Mouse (Mus musculus) ovary, postnatal 36 days (tissue): ENCODE measurements at regions not wholly inside any gene's neighbourhood (a gene's known extent, or its start where the extent isn't known, plus 50 kb on each side); places are given as distances from the start of the nearest gene placed in this dataset.

Experiments
- DNase-seq: peaks from one replicate; pipeline ENCODE4 v3.0.0; 2022; ENCODE audit warnings: low spot score, mixed read lengths

DNA sequence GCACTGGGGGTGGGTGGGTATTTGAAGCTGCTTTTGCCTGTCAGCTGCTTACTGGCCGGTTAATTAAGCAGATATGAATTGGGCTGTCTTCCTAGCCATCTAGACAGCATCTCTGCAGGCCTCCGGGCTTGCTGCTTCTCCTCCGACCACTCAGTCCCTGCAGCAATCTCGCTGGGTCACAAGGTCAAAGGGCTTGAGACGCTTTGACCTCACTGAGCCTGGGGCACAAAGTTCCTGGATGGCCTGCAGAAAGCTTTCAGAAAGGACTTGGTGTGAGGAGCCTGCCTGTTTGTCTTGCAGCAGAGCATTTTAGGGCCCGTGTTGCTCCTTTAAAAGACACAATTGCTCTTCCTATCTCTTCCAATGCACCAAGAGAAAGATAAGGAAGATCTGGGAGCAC is 83.7 kb upstream of the Ppp2r5a start:
- no peak for DNase-seq

DNA sequence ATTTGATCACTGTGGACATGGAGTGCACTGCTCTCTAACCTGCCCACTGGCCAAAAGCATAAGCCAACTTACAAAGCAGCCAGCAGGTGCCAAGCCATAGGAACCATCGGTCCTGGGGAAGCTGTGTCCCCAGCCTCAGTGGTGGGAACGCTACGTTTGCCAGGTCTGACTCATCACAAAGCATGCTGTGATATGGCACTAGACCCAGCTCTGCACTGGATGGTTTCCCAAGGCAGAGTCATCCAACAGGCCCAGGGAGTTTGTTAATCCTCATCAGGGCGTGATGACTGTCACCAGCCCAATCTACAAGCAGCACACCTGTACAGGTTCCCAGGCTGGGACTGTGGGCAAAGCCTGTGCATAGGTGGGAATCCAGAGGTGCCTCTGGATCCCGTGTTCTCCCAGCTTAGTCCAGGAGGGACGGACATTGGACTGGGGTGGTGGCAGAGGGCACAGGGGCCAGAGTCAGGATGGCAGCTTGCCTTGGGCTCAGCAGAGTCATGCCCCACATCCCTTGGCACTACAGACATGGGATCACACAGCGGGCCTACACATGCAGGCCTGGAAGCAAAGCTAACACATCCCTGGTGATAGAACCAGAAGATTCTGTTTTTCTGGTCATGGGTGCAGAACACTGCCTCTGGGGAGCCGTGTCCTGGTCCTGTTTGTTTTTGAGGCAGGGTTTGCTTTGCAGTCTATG is 81.8 kb upstream of the Ppp2r5a start:
- no peak for DNase-seq

DNA sequence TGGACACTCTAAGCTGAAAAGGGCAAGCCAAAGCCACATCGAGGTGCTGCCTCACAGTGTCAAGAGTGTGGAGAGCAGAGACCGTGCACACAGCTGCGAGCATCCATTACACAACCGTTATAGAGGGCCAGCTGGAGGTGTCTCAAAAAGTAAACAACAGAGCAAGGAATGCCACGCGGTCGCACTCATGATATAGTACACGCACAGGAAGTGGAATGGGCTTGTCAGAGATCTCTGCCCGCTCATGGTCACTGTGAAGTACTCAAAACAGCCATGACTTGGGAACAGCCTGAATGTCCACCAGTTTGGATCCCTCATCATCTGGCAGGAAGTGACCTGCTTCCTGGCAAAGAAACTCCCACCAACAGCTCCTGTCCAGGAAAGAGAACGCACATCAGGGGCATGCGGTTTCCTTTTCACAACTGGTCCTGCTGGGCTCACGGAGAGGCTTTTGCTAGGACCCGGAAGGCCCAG is 76.9 kb upstream of the Ppp2r5a start:
- DNase-seq = no peak

DNA sequence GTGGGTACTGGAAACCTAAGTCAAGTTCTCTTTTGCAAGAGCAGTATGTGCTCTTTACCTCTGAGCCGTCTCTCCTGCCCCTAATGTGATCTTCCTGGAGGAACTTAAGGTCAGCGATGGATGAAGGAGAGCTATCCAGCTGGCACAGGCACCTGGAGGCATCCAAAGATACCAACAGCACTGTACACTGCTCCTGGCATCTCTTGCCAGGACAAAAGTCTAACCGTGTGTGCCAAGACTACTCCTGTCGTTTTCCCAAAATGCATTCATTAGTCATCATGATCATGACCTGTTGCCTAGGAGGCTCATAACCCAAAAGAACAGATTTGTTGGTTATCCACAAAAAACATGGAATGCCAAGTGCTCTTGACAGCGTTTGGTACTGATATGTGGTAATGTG is 69.5 kb upstream of the Ppp2r5a start:
- DNase-seq = no peak

DNA sequence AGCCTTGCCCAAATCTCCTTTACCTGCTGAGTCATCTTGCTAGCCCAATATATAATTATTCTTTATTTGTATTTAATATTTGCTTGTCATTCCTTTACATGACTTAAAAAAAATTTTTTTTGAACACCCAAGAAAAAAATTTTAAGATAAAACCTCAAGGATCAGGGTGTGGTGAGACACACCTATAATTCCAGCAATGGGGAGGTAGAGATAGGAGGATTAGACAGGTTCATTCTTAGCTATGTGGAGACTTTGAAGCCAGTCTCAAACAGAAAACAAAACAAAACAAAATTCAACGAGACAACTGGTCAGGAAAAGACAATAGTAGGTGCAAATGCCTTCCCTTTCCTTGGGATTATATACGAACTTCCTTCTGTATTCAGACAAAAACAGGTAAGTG is 68.4 kb upstream of the Ppp2r5a start:
- DNase-seq = no peak

DNA sequence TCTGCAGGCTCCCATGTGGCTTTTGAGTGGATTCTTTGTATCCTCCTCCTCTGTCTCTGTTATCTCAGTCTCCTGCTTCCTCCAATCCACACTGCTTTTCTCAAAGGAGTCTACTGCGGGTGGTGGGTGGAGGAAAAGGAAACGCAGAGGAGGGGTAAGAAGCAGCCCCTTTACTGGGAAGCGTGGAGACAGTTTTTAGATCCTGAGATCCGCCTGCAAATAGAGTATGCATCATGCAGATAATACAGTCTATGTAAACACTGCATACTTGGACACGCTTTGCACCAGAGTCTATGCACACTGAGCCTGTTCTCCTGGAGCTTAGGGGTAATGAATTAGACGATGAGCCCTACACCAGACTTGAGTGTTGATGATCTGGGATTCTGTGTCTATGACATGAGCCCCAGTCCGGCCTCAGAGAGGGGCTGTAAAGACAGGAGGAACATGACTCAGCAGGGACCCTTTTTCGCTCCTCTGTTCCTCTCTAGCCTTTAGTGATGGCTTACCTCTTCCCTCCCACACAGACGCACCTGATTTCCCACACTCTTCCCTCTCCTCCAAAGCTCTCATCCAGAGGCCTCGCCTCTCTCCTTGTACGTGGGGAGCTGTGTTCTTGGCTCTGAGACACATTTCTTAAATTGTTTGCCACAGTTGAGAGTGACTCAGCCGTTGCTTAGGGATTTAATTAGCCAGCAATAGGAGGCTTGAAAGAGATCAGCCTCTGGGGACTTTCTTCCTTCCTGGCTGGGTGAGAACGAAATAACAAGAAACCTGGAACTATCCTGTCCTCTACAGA is 67.3 kb upstream of the Ppp2r5a start:
- DNase-seq = no peak

DNA sequence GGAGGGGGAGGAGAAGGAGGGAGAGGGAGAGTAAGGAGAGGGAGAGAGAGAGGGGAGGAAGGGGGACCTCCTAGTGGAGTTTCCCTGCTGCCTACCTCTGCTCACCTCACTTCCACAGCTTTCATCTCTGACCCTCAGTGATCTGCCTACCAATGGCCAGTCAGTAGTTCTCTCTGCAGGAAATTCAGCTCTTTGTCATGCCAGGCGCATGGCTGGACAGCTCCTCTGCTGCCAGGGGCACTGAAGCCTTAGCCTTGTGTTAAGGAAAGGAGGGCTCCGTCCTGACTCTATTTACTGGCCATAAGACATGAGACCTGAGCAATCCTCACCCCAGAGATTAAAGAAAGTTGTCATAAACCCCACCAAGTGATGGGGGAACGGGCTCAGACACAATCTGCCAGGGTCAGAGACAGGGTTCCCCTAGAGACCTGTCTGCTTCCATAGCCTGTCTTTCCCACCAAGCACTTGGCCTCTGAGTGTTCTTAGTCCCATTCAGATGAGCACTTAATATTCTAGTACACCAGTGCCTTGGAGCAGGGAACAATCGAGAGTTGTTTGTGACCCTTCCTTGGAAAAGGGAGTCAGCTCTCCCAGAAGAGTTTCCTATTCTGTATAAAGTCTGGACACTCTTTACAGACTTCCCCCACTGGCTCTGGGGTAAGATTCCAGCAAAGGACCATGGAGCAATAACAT is 65.9 kb upstream of the Ppp2r5a start:
- no peak for DNase-seq

DNA sequence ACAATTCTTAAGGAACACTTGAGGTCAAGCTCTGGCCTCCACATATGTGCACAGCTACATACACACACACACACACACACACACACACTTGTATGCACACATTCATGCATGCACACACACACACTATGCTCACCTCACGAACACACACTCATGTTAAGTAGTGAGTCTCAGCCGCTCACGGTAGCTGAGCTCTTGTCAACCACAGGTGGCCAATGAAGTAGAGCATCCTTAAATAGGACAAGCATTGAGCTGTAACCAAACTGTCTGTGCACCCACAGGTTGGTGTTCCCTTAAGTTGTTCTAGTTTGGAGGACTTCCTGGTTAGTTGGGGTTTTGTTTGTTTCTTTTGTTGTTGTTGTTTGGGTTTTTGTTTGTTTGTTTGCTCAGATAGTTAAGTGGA is 63.2 kb upstream of the Ppp2r5a start:
- DNase-seq = no peak

DNA sequence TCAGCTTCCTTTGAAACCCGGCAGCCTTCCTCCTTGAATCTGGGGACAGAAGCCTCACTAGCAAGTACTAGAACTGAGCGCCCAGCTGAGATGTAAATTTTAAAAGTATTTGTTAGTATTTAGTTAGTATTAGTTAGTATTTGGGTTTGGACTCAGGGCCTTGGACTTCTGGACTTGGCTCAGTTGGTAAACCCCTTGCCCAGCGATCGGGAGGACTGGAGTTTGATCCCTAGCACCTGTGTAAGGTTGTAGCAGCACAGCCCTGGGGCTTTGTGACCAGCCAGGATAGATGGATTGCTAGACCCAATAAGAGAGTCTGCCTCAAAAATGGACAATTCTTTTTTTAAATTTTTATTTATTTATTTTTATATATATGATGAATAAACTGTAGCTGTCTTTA is 62.7 kb upstream of the Ppp2r5a start:
- no peak for DNase-seq

DNA sequence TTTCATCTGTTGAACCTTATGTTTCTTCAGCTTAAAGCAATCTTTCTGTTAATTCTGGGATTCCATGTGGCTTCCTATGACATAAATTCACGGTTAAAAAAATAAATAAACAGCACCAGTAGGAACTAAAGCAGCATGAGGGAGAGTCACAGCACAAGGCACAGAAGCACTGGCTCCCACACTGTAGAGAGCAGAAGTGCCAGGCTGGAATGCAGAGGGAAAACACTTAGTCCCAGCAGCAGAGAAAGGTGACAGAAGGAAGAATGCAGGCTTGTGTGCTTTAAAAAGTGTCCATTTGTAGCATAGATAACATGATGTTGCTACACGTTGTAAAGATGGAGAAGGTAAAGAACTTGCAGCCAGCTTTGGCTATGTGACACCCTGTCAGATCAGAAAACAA is 62.1 kb upstream of the Ppp2r5a start:
- no peak for DNase-seq

DNA sequence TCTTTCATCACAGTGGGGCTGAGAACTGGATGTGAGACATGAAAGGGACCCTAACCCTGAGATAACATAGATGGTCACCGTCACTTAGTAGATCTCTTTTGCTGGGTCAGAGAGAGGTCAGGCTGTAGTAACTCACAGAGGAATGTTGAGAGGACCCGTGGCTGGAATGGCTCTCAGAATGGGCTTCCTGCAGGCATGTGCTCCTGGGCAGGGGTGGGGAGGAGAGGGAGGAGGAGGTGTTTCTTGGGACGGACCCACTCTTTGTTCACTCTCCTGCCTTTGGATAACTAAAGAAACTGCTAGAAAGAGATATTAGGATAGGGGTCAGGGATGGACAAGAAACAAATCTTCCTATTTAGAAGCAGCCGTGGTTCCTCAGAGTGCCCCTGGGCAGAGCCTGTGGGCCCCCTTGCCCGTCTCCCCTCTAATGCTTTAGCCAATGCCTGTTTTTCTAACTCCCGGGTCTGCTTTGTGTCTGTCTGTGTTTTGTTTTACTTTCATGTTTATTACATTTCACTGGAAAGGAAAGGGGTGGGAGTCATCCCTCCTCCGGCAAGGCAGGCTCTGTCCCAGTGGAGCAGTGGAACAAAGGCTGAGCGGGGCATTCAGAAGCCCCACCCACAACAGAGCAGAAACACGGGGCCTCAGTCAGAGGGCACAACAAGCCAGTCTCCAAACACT is 58.9 kb upstream of the Ppp2r5a start:
- peak; percentile 44 for DNase-seq

DNA sequence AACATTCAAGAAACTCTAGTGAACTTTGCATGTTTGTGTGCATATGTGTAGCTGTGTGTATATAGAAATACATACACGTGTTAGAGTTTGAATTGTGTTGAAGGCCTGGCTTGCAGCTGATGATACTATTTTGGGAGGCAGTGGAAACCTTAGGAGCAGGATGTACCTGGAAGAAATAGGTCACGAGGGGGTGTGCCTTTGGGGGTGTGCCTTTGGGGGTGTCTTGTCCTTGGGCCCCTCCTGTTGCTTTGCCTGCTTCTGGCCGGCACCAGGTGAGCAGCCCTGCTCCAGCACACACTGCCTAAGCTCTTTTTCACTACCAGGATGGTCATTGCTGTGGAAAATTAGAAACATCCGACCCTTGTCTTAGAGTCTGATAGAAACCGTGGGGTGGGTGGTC is 56.0 kb upstream of the Ppp2r5a start:
- no peak for DNase-seq

DNA sequence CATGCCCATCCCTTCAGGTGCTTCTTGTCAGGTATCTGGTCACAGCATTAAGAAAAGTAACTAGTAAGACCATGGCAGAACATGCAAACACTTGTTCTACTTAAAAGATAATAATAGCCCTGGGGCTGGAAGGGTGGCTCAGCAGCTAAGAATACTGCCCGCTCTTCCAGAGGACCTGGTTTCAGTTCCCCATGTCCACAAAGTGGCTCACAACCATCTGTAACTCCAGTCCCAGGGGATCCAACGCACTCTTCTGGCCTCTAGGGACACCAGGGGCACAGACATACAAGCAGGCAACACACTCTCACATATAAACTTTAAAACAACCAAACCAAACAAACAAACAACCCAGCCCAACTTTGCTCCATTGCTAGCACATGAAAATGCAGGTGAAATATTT is 55.2 kb upstream of the Ppp2r5a start:
- DNase-seq = no peak

DNA sequence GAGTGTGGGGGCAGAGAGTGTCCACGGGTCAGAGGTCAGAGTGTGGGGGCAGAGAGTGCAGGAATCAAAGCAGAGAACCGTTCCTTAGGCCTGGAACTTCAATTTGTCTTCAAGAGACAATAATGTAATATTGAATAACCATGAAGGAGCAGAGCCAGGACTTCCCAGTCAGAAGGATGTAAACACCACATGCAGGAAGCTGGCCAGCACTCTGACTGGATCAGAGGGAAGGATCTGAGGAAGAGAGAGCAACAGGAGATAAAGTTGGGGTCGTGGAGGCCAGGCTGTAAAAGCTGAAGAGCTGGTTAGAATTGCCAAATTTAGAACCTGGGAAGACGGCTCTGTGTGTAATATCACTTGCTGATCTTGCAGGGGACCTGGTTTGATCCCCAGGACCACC is 54.0 kb upstream of the Ppp2r5a start:
- no peak for DNase-seq

DNA sequence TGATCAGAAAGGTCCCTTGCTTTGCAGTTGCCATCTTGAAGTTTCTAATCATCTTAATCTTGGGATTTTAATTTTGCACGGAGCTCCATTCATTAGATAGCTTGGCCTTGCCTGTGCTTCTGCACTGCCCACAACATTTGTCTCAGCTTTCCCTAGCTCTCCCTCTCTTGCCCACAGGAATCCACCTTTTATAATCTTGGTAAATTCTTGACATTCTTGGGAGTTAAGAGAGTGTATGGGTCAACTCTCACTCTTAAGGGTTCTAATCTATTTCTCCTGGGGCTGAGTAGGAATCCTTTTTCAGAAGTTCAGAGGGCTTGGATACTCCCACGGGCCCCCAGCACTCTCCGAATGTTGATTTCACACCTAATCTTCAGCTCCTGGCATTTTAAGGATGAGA is 51.5 kb upstream of the Ppp2r5a start:
- DNase-seq = no peak

DNA sequence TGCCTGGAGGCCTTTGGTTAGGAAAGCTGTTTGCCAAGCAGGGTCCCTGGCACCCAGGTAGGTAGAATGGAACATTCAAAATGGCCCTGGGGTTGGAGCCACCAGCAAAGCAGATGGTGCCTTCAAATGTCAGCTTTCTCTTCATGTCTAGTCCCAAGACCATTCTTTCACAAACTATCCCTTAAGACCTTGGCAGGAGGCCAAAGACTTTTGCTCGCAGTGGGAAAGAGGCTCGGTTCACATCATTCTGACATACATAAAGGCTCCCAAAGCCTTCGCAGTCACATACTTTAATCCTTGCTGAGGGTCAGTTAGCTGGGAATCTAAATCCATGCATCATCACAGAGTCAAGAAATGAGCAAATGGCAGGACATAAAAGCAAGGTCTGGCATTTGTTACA is 50.5 kb upstream of the Ppp2r5a start:
- DNase-seq = no peak
